Mouse (Mus musculus) testis, adult 2 months (tissue): ENCODE results near the gene Olfr522.
"Not testable (repeated sequence)": the region's sequence is repeated elsewhere in the genome, so short reads cannot be mapped to it uniquely, and the experiment has no call there.

Experiments used
- CTCF ChIP-seq: fragments of 200-500 bp; IDR thresholded peaks from 2 replicates; pipeline ENCODE4 v1.5.1; 2012; ENCODE audit warnings: low read depth, mild to moderate bottlenecking, inconsistent platforms, low read length, moderate library complexity; ENCODE audit not compliant: control insufficient read depth, insufficient read depth, insufficient replicate concordance
- POLR2A ChIP-seq: fragments of 200-500 bp; IDR thresholded peaks from 2 replicates; pipeline ENCODE4 v1.6.1; 2012; ENCODE audit warnings: low read depth, mild to moderate bottlenecking, inconsistent platforms, low read length, moderate library complexity; ENCODE audit not compliant: control insufficient read depth

DNA sequence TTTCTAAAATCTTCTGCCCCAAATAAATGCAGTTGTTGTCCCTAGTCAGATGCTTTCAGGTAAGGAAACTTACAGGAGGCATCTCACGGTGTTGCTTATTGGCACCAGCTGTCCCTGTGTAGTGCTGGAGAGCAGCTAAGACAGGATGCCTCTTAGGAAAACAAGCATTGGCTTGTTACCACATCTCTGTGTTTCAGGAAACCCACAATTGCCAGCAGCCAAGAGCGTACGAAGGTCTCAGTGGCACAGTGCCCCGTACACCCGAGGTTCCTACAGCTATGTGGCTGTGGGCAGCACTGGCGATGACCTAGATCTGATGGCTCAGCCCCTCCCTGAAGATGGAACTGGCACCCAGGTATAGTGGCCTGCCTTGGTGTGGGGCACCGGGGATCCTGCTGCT, 32.4 kb downstream of the Olfr522 start:
- TF ChIP-seq CTCF, POLR2A: not testable (repeated sequence)
